Mouse (Mus musculus) spleen, adult 2 months (tissue): ENCODE data around the gene Tnfsf13b.

ENCODE experiments used
- CTCF ChIP-seq: fragments of 200-500 bp; IDR thresholded peaks from 2 replicates; pipeline ENCODE4 v1.5.1; 2011; ENCODE audit warnings: mild to moderate bottlenecking, inconsistent platforms; ENCODE audit not compliant: insufficient read depth, insufficient read length, insufficient replicate concordance; ENCODE audit errors: extremely low read depth
- POLR2A ChIP-seq: fragments of 200-500 bp; IDR thresholded peaks from 2 replicates; pipeline ENCODE4 v1.6.1; 2011; ENCODE audit warnings: low read depth, low read length, inconsistent platforms

- TF ChIP-seq CTCF (no peak), POLR2A (no peak)
Measured at GRCm38 (mm10) chr8:10053571-10053990, 47.3 kb downstream of the Tnfsf13b start.
